Mouse (Mus musculus): Measurements from ENCODE around the gene Srrm1. TPM values are rescaled to one million over a fixed set of nuclear protein-coding genes. Genes with fewer than 3 reads are reported as not detected.

Gene Srrm1
- polyA plus RNA-seq (2014; fragmentation: Illumina TruSeq; extraction: RNeasy Lipid Tissue Mini Kit (QIAGEN cat#74804); ENCODE audit: insufficient read depth, low read depth, low replicate concordance): 27.1 TPM

DNA sequence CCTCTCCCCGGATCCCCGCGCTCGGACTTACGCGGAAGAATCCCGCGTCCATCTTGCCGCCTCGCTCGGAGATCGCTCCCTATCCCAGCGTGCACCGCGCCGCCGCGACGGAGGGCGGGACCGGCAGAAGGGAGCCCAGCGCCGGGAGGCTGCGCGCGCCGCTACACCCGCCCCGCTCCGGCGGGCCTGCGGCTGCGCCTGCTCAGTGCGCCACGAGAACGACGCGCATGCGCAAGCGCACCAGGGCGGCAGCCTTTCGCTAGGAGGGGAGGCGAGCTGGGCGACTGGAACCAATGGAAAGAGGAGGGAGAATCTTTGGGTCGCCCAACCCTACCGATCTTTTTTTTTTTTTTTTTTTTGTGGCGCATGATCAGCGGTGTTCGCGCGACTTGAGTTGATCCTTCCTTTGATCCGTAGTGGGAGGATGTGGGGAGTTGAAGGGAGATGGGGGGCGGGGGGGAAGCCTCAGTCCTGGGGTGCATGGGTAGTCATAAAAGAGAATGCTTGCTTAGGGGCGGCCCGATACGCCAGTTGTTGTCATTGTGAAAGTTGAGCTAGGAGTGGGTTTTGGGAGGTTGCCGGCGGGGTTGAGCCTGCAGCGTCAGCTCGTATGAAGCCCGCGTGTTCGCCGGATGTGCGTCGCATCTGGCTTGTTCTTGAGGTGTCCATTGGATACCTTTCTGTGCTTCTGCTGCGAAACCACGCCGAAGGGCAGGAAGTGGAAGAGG is at the start of gene Srrm1:
Gene Srrm1 (minus strand): TSS at position 256 of the 728 bp plus-strand sequence.

DNA sequence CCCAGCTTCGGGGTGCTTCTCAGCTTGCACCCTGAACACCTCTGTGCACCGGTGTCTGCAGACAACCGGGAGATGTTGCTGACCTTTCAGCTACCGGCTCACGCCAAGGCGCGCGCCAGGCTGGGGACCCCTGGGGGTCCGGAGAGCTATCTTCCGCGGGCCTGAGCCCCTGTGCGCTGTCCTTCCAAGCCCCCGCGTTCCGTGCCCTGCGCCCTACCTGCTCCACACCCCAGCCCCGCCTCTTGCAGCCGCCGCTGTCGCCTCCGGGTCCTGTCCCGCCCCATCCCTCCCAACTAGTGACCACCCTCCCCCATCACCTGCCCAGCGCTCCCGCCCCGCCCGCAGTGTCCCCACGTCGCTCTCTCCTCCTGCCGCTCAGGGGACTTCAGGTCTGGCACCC is 44.9 kb upstream of the Srrm1 start, which contains the start of gene Ncmap:
Gene Ncmap (minus strand): TSS at position 237 of the 400 bp plus-strand sequence.

DNA sequence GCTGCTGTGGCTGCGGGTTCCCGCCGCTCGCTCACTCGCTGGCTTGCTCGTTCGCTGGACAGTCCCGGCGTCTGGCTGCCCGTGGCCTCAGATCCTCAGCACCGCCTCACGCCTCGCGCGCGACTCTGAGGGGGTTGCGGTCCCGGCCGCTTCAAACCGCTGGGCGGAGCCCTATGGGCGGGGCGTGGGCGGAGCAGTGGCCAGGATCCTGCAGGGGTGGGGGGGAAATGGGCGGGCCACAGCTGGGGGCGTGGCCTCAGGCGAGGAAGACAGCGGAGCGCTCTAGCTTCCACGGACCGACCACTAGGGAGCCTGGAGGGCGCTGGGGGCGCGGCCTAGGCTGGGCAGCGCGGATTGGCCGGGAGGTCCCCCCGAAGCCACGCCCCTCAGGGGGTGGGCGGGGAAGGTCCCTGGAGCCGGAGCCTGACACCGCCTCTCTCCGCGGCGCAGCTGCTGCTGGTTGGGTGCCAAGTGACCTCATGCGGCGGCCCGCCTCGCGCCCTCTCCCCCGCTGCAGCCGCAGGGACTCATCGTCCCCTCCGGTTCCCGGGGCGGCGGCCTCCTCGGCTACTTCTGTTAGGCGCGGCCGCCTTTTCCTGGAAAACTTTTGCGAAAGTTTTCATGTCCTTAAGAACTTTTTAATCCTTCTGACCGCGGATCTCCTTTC is 80.3 kb downstream of the Srrm1 start, which contains the start of gene Clic4:
Gene Clic4 (minus strand): TSS at position 175 of the 667 bp plus-strand sequence.

Other genes starting within 250 kb of the Srrm1 start
- gene Runx3, start 232.7 kb downstream of the Srrm1 start, polyA plus RNA-seq (2014; fragmentation: Illumina TruSeq; extraction: RNeasy Lipid Tissue Mini Kit (QIAGEN cat#74804); ENCODE audit: insufficient read depth, low read depth, low replicate concordance): 1.6 TPM
- 188 TPM for gene Clic4, start 80.5 kb downstream of the Srrm1 start, polyA plus RNA-seq (2014; fragmentation: Illumina TruSeq; extraction: RNeasy Lipid Tissue Mini Kit (QIAGEN cat#74804); ENCODE audit: insufficient read depth, low read depth, low replicate concordance)
- 2.2 TPM for gene Ncmap, start 44.9 kb upstream of the Srrm1 start, polyA plus RNA-seq (2014; fragmentation: Illumina TruSeq; extraction: RNeasy Lipid Tissue Mini Kit (QIAGEN cat#74804); ENCODE audit: insufficient read depth, low read depth, low replicate concordance)
- gene Rcan3, start 80.5 kb upstream of the Srrm1 start, polyA plus RNA-seq (2014; fragmentation: Illumina TruSeq; extraction: RNeasy Lipid Tissue Mini Kit (QIAGEN cat#74804); ENCODE audit: insufficient read depth, low read depth, low replicate concordance): 6.5 TPM
- gene Stpg1, start 141.5 kb upstream of the Srrm1 start, polyA plus RNA-seq (2014; fragmentation: Illumina TruSeq; extraction: RNeasy Lipid Tissue Mini Kit (QIAGEN cat#74804); ENCODE audit: insufficient read depth, low read depth, low replicate concordance): 0.81 TPM
- 19.9 TPM for gene Nipal3, start 141.7 kb upstream of the Srrm1 start, polyA plus RNA-seq (2014; fragmentation: Illumina TruSeq; extraction: RNeasy Lipid Tissue Mini Kit (QIAGEN cat#74804); ENCODE audit: insufficient read depth, low read depth, low replicate concordance)
- gene Grhl3, start 220.3 kb upstream of the Srrm1 start, polyA plus RNA-seq (2014; fragmentation: Illumina TruSeq; extraction: RNeasy Lipid Tissue Mini Kit (QIAGEN cat#74804); ENCODE audit: insufficient read depth, low read depth, low replicate concordance): 0.08 TPM